Mouse (Mus musculus): ENCODE data around the gene Hacd1.
"Not testable (repeated sequence)": the region's sequence is repeated elsewhere in the genome, so short reads cannot be mapped to it uniquely, and the experiment has no call there.

Gene Hacd1

DNA sequence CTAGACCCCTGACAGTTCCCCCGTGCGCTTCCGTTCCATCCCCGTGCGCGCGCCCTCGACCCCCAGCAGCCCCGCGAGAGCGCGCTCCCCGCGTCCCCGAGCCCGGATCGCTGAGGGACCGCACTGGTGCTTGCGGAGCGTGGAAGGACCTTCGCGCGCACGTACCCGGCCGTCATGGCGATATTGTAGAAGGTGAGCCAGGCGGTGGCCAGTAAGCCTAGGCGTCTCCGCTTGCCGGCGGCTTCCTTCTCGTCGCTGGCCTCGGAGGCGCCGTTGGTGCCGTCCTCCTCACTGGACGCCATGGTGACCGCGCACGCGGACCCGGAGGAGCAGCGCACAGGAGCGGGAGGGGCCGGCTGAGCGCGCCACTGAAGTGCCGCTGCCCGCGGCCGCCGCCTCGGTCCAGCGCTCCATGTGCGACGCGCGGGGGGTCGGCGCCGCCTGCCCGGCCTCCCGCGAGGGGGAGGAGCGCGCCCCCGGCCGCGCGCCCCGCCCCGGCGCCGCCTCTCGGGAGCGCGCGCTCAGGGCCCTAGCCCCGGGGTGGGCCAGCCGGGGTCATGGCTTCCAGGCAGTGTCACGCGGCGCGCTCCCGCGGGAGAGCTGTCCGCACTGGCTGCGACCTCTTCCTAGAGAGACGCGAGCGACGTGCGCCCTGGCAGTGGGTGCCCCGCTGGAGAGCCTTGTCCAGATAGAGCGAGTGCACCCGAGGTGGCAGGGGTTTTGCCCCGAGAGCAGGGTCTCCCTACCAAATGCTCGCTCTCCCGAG lies at the start of gene Hacd1:
Hacd1 (minus strand) TSS at position 570 of the 766 bp plus-strand sequence.
- peak; percentile 51 for DNase-seq (ENCODE audit: low spot score)

DNA sequence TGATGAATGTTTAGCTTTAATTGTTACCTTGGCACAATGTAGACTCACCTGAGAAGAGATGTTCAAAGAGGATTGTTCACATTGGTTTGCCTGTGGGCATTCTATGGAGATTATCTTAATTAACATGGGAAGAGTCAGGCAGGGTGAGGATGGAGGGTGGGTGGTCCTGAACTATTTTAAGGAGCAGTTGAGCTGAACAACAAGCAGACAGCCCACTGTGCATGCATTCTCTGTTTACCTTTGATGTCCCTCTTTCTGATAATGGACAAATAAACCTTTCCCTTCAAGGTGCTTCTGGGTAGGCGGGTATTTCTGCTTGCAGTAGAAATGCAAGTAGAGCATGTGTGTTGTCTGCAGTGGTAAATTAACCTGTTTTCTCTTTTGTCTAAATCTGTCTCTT lies 48.0 kb upstream of the Hacd1 start:
- no peak for DNase-seq (ENCODE audit: low spot score)

DNA sequence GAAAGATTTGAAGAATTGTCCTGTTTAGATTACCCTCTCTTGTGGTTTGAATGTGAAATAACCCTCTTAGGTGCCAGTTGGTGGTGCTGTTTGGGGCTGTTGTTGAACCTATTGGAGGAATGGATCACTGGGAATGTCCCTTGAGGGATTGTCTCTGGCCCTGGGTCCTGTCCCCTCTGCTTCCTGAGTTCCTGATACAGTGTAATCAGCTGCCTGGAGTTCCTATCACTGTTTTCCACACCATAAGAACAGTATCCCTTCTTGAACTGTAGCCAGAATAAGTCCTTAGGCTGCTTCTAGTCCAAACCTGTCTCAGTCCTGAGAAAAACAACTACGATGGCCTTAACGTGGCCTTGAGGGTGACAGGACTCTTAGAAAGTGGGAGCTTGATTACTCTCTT lies 46.7 kb upstream of the Hacd1 start:
- no peak for DNase-seq (ENCODE audit: low spot score)

DNA sequence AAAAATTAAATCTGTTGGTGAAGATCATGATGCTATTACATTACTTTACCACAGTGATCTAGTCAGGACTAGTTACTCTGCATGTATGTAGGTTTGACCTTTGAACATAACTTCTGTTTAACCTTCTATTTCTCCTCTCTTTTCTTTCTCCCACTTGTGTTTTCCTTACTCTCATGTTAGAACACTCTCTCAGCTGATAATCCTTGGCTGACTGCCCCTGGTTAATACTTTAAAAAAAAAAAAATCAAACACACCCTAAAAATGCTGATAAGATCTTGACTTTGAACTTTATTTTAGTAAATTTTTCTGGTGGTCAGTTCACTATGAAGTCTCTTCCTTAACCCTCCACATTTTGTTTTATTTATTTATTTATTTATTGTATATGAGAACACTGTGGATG lies 44.6 kb upstream of the Hacd1 start:
- DNase-seq (ENCODE audit: low spot score) = no peak

DNA sequence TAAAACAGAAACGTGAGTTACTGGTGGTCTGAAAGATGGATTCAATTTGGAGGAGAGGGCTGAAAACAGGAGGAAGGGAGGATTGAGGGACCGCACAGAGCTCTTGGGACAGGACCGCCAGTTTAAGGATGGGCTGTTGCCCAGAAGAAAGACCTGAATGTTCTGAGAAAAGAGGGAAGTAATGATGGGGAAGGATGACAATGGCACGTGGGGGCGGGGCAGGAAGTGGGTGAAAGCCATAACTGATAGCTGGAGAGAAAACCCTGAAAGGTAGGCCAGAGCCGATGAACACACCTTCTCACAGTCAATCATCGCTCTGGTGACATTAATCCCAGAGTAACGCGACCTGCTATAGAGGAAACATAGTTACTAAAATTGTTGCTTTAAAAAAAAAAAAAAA lies 22.6 kb upstream of the Hacd1 start:
- DNase-seq (ENCODE audit: low spot score) = not testable (repeated sequence)

DNA sequence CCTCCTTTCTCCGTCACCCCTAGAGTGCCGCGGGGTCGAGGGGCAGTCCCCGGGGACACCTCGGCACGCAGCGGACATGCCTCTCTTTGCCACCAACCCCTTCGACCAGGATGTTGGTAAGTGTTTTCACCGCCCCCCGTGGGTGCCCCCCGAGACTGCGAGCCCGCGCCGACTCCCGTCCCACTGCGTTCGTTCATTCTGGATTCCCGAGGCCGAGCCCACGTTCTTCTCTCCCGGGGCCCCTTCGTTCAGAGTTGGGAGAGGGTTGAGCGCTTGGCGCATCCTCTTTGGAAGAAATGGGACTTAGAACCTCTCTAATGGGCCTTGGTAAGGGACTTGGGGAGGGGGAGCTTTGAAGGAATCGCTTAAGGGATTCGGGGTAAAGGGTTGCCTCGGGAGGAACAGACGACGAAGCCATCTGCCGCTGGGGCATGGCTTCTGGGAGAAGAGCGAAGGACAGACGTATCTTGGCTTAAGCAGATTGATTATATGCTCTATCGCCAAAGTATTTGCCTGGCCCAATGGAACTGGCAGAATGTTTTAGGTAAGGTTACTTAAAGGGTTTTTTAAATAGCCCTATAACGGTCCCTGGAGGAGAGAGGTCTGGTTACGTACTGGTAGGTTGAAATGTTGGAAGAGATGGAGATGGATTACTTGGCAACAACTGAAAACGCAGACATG lies 18.4 kb upstream of the Hacd1 start:
- DNase-seq (ENCODE audit: low spot score) = no peak

DNA sequence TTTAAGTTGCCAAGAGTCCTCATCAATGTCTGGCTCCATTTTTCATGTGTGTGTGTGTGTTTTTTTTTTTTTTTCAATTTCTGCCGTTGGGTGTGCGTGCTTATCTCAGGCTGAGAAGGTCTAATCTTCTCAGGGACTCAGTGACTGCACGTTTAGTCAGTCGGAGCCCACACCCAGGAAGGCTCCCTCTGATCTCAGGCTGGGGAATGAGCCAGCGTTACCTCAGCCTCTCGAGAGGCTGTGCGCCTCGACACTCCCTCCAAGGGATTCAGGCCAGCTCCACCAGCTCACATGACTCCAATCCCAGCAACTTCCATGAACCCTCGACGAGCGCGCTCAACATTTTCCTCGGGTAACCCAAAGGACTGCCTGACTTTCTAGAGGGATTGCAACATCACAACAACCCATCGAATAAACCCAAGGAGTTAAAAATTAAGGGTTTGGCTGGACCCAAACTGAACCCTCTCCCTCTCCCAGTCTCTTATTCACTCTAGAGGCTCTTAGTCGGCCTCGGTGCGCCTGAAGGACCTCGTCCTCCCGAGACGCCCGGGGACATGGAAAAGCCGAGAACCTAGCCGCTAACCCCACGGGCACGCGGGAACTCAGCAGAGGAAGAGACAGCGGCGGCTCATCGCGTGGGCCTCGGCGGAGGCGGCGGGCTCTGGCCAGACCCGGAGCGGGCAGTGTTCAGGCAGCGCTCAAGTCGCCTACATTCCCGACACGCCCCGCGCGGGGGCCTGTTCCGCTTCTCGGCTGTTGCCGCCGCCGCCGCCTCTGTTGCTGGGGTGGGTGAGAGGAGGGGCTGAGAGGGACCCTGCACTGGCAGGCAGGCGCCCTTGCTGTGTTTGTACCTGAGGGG lies 17.7 kb upstream of the Hacd1 start, which contains the start of gene Stam:
Stam (plus strand) TSS at position 737 of the 859 bp plus-strand sequence.
- peak; percentile 78 for DNase-seq (ENCODE audit: low spot score)

DNA sequence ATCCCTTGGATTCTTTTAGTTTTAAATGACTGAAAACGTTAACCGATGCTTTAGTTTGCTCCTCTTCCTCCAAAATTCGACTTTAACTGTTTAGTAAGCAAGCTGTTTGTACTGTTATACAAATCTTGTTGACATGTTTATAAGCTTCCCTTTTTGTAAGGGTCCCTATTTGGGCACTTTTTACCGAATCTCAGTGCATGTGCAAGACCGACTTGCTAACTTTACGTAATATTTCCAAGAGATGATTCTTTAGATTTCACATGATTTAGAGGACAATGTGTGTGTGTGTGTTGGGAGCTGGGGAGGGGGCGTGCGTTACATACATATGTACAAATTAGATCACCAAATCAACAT lies 17.1 kb upstream of the Hacd1 start:
- no peak for DNase-seq (ENCODE audit: low spot score)

DNA sequence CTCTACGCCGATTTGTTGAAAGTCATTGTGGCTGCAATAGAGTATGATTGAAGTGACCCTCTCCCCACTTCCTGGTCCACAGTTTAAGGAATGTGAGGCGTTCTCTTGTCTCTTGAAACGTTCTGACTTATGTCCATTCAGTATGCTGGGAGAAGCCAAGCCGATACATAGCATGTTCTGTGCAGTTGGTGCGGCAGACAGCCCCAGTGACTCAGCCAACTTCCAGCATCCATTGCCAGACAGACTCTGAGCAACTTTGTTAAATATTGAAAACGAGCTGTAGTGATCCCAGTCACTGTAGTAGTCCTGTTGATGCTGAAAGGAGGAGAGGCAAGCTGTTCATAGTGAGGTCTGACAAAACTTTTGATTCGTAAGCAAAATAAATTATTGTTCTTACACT lies 14.5 kb upstream of the Hacd1 start:
- DNase-seq (ENCODE audit: low spot score) = no peak

DNA sequence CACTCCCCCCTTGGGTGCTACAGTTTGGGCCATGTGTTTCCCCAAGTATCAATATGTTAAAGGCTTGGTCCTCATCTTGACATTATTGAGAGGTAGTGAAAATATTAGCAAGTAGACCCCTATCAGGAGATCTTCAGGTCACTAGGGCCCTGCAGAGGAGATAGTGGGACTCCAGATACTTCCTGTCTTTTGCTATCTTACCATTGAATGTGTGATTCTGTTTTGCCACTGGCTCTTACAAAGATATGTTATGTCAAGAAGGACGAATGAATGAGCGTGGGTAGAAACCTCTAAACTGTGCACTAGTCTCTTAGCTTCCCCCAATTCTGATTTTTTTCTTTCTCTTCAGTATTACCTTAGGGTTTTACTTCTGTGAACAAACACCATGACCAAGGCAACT lies 13.1 kb upstream of the Hacd1 start:
- no peak for DNase-seq (ENCODE audit: low spot score)

DNA sequence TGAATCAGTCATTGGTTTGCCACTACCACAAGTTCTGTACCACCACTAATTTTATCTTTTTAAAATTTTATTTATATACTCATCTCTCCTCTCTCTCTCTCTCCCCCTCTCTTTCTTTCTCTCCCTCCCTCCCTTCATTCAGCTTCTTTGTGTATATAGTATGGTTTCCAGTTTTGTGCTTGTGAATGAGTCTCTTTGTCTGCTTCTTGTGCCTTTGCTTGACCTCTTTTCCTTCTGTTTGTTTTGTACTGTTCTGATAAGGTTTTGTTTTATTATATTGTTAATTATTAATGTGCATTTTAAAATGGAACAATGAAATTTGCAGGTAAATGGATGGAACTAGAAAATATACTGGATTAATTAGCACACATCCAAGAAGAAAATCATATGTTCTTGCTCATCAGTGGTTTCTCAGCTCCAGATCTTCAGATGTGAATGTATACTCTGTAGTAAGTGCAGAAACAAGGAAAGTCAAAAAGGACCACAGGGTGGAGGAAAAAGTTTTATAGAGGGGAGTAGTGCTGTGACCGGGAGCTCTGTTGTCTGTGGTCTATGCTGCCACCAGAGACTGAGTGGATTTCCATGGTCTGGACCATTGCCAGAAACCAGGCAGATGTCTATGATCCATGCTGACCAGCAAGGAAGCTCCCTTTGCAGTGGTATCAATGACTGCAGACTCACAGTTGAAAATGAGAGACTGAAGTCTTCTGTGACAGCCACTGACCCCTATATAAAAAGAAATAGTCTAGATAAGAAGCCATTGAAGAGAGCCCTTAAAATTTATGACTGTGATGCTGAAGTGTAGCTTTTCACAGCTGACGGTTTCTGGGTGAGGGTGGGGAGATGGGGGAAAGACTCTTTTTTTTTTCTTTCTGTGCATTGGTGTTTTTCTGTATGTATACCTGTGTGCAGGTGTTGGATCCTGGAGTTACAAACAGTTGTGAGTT lies 10.0 kb upstream of the Hacd1 start:
- DNase-seq (ENCODE audit: low spot score) = no peak

DNA sequence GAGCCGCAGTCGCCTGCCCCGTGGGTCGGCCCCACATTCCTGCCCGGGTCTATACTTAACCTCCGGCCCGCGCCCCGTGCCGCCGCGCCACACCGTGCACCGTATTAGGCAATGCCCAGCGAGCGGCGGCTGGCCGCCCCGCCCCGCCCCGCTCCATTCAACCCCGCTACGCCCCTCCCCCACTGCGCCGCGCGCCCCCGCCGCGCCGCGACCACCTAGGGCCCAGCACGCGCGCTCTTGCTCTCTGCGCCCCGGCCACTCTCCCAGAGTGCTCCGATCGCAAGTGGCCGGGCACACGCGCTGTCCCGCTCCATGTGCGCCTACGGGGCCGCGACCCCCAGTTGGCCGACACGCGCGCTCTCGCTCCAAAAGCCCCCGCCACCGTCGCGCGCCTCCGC lies 768 bp downstream of the Hacd1 start:
- no peak for DNase-seq (ENCODE audit: low spot score)

DNA sequence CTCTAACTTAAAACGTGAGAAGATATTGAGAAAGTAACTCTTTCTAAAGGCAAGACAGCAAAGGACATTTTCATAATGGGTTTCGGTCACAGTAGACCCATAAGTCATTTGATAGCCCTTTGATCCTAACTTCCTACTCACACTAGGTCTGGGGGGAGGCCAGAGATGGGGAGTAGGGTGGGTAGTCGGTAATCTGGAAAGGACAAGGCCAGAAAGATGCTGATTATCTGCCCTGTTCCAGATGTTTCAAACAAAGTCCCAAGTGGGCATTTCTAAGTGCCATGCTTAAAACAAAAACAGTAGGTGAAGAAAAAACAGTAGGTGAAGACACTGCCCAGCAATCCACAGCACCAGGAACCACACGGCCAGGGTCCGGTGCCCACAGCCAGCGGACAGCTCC lies 1.2 kb downstream of the Hacd1 start:
- DNase-seq (ENCODE audit: low spot score) = no peak

DNA sequence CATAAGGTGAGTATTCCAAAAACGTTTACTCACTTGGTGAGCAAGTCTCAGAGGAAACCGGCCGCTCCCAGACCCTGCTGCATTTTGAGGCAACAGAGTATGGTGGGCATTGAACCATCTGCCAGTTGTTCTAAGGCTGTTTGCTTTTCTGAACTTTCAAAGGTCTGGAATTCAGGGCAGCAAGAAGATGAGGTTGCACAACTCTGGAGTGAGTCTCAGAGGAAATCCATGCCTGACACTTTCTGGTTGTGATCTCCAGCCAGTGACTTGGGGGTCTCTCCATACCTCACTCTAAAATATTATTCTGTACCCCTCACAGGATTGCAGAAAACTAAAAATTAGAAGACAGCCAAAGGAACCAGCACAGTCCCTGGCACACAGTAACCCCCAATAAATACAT lies 1.8 kb downstream of the Hacd1 start:
- DNase-seq (ENCODE audit: low spot score) = no peak

DNA sequence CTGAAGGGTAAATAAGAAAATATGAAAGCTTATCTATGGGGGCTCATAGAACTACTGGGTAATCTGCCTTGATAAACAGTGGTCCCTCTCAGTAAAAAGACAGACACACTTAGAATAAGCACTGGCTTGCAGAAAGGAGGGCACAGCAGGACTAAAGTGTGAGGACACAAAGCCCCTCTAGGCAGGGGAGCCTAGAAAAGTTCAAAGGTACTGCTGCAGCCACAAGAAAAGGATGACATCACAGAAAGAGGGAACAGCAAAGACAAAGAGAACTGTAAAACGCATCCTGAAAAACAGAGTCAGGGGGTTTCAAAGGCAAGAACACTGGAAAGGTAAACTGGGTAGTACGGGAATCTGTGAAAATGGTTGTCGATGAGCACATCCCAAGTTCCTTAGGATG lies 2.3 kb downstream of the Hacd1 start:
- no peak for DNase-seq (ENCODE audit: low spot score)

DNA sequence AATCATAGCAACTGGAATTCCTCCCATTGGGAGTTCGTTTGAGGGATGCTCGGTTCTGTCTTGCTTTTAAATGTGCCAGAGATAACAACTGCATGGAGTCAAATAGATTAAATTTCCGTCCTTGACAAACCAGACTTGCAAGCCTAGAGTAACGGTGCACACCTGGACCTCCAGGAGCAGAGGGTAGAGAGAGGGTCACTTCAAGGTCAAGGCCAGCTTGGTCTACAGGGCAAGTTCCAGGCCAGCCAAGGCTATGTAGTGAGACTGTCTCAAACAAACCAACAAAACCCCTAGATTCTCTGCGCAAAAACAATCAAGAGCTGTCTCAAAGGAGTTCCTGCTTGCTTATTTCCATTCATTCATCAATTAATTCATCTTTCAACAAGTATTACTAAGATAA lies 7.1 kb downstream of the Hacd1 start:
- no peak for DNase-seq (ENCODE audit: low spot score)

DNA sequence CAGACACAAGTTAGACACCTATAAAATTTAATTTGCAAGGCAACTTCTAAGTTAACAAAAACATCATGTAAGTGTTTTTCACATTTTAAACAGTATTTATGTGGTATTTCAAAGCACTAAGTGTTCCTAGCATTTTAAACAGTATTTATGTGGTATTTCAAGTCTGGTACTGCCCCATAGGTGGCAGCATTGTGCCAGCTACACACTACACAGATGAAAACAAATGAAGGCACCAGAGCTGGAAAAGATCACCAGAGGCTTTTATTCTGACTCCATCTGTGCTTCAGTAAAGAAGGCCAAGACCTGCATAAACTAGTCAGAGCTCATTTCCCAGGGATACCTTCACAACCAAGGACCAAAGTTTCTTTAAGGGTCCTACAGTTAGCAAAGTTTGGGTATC lies 7.6 kb downstream of the Hacd1 start:
- DNase-seq (ENCODE audit: low spot score) = peak; percentile 63

DNA sequence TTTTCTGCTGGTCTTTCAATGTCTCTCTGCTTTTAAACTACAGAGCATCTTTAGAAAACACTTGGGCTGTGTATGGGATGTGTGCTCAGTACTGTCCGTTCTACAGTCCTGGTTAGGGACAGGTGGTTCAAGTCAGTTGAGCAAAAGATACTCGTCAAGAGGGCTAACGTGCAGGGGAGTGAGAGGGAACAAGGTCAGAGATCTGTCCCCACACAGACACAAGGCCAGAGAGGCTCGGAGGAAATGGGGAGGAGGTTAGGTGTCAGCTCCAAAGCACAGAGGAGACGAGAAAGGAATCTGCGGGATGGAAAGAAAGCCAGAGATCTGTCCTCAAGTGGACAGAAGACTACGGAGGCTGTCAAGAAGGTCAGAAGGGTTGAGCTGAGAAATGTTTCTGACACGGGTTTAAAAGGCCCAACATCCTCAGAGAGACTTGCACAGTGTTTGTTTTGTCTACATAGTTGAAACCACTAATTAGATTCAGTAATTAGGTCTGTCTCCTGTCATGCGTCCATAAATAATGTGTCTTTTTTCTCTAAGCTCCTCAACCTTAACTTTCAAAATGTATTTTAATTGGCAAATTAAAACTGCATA lies 12.3 kb downstream of the Hacd1 start:
- no peak for DNase-seq (ENCODE audit: low spot score)

DNA sequence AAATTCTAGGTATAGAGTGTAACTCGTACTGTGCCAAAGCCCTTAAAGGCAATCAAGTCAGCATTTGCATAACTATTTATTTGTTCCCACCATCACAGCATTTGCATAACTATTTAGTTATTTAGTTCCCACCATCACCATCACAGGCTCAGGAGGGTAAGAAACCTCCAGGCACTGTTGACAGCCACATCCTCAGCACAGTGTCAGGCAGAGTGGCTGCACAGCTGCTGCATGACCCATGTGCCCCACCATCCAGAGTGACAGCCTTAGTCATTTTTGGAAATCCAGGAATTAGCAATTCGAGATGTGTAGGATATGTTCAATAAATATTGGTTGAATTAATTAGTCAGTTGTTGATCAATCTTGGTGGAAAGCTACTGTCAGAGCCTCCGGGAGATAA lies 12.9 kb downstream of the Hacd1 start:
- DNase-seq (ENCODE audit: low spot score) = no peak

DNA sequence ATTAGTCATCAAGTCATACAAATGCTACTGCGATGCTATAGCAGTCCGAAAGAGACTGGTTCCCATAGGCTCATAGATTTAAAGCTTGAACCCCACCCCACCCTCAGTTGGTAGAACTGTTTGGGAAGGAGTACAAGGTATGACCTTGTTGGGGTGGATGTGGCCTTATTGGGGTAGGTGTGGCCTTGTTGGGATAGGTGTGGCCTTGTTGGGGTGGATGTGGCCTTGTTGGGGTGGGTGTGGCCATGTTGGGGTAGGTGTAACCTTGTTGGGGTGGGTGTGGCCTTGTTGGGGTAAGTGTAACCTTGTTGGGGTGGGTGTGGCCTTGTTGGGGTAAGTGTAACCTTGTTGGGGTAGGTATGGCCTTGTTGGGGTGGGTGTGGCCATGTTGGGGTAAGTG lies 14.7 kb downstream of the Hacd1 start:
- DNase-seq (ENCODE audit: low spot score) = no peak

DNA sequence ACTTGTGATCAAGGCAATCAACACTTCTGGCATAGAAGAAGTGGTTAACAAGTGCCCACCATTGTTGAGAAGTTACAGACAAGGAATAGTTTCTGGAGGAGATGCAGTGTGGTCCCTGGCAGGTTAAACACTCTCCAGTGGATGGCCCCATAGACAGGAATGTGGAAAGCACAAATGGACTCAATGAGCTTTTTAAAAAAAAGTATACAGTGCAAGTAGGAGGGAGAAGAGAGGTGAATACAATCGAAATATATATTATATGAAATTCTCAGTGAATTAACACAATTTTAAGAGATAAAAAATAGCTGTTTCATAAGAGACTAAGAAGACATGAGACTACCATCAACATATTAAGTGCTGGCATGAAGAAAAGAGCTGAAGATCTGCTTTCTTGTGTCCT lies 36.7 kb downstream of the Hacd1 start:
- DNase-seq (ENCODE audit: low spot score) = no peak

All from left cerebral cortex, adult 11 months (tissue).